Mouse (Mus musculus): ENCODE results near the gene Liph.
"Not testable (repeated sequence)": the region's sequence is repeated elsewhere in the genome, so short reads cannot be mapped to it uniquely, and the experiment has no call there.

DNA sequence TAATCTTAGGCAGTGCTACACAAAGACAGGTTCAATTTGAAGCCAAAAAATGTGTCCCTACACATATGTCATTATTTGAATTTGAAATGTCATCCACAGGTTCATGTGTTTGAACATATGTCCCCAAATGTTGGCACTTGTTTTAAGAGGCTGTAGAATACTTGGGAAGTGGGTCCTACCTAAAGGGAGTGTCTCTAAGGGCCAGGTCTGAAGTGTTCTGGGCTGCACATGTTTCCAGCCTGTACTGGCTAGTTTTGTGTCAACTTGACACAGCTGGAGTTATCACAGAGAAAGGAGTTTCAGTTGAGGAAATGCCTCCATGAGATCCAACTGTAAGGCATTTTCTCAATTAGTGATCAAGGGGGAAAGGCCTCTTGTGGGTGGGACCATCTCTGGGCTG is 4.6 kb downstream of the Liph start:
- TF ChIP-seq POLR2A (IDR thresholded peaks at IDR 0.05; ENCODE audit: low read depth, low read length); TCF12 (IDR thresholded peaks at IDR 0.05; ENCODE audit: low read depth, low read length); CTCF (conservative IDR thresholded peaks at IDR 0.05 in 1 of 2, IDR thresholded peaks at IDR 0.05 in 1 of 2; ENCODE audit: low read depth in 2 of 2, low read length in 2 of 2); MAX (IDR thresholded peaks at IDR 0.05; ENCODE audit: low read length); RAD21 (IDR thresholded peaks at IDR 0.05; ENCODE audit: low read depth, low read length); EP300 (IDR thresholded peaks at IDR 0.05; ENCODE audit: low read length); ZMIZ1 (IDR thresholded peaks at IDR 0.05; ENCODE audit: low read depth, low read length); ETS1 (conservative IDR thresholded peaks at IDR 0.05; ENCODE audit: low read depth, low read length); UBTF (IDR thresholded peaks at IDR 0.05; ENCODE audit: low read depth, low read length); USF1 (IDR thresholded peaks at IDR 0.05; ENCODE audit: low read depth, low read length): not testable (repeated sequence)
